Comparison of ENCODE assay signal across 28 mouse cellular contexts in the genomic region with DNA sequence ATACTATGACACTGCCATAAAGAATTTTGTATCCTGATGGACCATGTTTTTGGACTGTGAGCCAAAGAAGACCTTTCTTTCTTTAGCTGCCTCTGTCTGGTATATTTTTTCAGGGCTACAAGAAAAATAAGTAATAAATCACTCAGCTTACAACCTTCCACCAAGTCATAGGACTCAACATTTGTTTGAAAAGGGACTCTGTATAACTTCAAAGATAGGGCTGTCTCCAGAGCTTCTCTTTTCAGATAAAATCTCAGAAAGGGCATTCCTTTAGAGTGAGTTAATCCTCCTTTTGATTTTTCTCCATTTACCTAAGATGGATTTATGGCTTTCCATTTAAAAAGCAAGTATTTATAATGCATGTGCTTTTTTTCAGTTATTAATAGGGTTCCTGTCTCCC.
"Had no signal": no experiment of that assay in that cellular context is flagged by ENCODE, and none has a peak within 500 bp of the region (broad histone marks: within the 10 kb centered on the region; RNA-seq: fewer than 3 reads in every experiment).

No protein-coding gene starts in this region.

- ATAC-seq: forebrain, embryonic 13.5 days; forebrain, embryonic 14.5 days; forebrain, embryonic 15.5 days; forebrain, embryonic 16.5 days; forebrain, postnatal 0 days had no signal

- H3K27me3 ChIP-seq: embryonic facial prominence, embryonic 12.5 days; embryonic facial prominence, embryonic 13.5 days; embryonic facial prominence, embryonic 15.5 days; forebrain, embryonic 12.5 days; forebrain, embryonic 13.5 days; forebrain, embryonic 15.5 days had no signal

- H3K4me3 ChIP-seq: embryonic facial prominence, embryonic 10.5 days; embryonic facial prominence, embryonic 12.5 days; embryonic facial prominence, embryonic 13.5 days; embryonic facial prominence, embryonic 15.5 days; erythroblast, embryonic 14.5 days; forebrain, embryonic 10.5 days; forebrain, embryonic 12.5 days; forebrain, embryonic 13.5 days; forebrain, embryonic 15.5 days; gastrocnemius, adult 2 months had no signal

- H3K9ac ChIP-seq: embryonic facial prominence, embryonic 12.5 days; embryonic facial prominence, embryonic 13.5 days; embryonic facial prominence, embryonic 15.5 days; forebrain, embryonic 12.5 days; forebrain, embryonic 13.5 days; forebrain, embryonic 15.5 days; forebrain, postnatal 0 days had no signal

- H3K27ac ChIP-seq: embryonic facial prominence, embryonic 10.5 days; embryonic facial prominence, embryonic 12.5 days; embryonic facial prominence, embryonic 13.5 days; embryonic facial prominence, embryonic 15.5 days; forebrain, embryonic 10.5 days; forebrain, embryonic 12.5 days; forebrain, embryonic 13.5 days; forebrain, embryonic 15.5 days; gastrocnemius, adult 2 months had no signal

- H3K4me1 ChIP-seq: embryonic facial prominence, embryonic 10.5 days; embryonic facial prominence, embryonic 12.5 days; embryonic facial prominence, embryonic 13.5 days; embryonic facial prominence, embryonic 15.5 days; forebrain, embryonic 10.5 days; forebrain, embryonic 12.5 days; forebrain, embryonic 13.5 days; forebrain, embryonic 15.5 days had no signal

- H3K36me3 ChIP-seq: embryonic facial prominence, embryonic 10.5 days; embryonic facial prominence, embryonic 12.5 days; embryonic facial prominence, embryonic 13.5 days; embryonic facial prominence, embryonic 15.5 days; forebrain, embryonic 10.5 days; forebrain, embryonic 12.5 days; forebrain, embryonic 15.5 days had no signal

- H3K9me3 ChIP-seq: embryonic facial prominence, embryonic 10.5 days; embryonic facial prominence, embryonic 12.5 days; embryonic facial prominence, embryonic 13.5 days; embryonic facial prominence, embryonic 15.5 days; forebrain, embryonic 10.5 days; forebrain, embryonic 12.5 days; forebrain, embryonic 13.5 days; forebrain, embryonic 15.5 days had no signal

- H3K4me2 ChIP-seq: embryonic facial prominence, embryonic 12.5 days; embryonic facial prominence, embryonic 13.5 days; embryonic facial prominence, embryonic 15.5 days; forebrain, embryonic 12.5 days; forebrain, embryonic 13.5 days; forebrain, embryonic 15.5 days had no signal

- DNase-seq: cerebellum, adult 2 months; cerebellum, adult 8-10 months; cerebellum, adult 9-10 months; cerebellum, adult 9-11 months; cerebellum, postnatal 10 days; cerebellum, postnatal 14 days; cerebellum, postnatal 25 days; cerebellum, postnatal 36 days; embryo, embryonic 11 days; forebrain, postnatal 0 days; gastrocnemius, adult 2 months; gastrocnemius, postnatal 10 days; gastrocnemius, postnatal 14 days; gastrocnemius, postnatal 25 days; gastrocnemius, postnatal 36 days; heart, adult 11 months; heart, adult 18-20 months had no signal
